Mouse (Mus musculus): ENCODE measurements around the gene Capn13.

DNA sequence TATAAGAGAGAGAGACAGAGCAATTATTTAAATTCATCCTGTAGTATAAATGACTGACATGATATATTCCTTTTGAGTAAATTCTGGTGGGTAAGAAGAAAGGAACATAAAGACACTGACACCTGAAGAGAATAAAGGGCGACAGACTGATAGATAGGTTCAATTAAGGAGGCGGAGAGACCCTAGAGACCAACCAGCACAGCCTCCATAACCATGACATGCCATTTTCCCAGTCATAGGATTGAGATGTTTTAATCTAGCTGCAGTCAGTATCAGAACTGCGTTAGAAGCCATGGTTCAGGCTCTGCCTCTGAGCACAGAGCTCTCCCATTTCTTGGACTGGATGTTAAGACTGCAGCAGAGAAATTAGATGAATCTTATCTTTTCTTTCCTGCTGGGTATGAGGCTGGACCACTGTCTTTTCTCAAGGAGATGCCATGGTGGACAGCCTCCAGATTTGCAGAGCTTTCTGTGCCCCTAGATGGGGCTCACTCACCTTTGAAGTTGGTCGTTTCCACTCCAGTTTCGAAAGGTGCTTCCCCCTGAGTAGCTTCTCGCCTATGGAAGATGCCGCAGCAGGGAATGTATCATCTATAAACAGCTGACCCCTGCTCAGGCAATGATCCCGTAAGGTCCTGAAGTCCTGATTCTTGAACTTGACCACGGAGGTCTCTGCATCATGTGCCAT lies 18.2 kb downstream of the Capn13 start:
- TF ChIP-seq CTCF (IDR thresholded peaks at IDR 0.05; ENCODE audit: low read depth) (no peak), EP300 (IDR thresholded peaks at IDR 0.05; ENCODE audit: low read depth) (no peak)

All from liver, embryonic 14.5 days (tissue).